Mouse (Mus musculus) thymus, postnatal 25 days (tissue): ENCODE data around the gene Dnah8.
"Not testable (repeated sequence)": the region's sequence is repeated elsewhere in the genome, so short reads cannot be mapped to it uniquely, and the experiment has no call there.

Source experiments
- DNase-seq: peaks from one replicate; pipeline ENCODE4 v3.0.0; 2022

The Dnah8 gene

GRCm38 (mm10) chr17:30609980-30610307, 14.2 kb upstream of the Dnah8 start:
- no peak for DNase-seq

- no peak for DNase-seq
Observed at GRCm38 (mm10) chr17:30610739-30611138, 13.4 kb upstream of the Dnah8 start.

GRCm38 (mm10) chr17:30611221-30612074, 12.7 kb upstream of the Dnah8 start:
- DNase-seq = peak; percentile 29

GRCm38 (mm10) chr17:30612075-30612859, 11.9 kb upstream of the Dnah8 start:
- peak; percentile 99 for DNase-seq

- no peak for DNase-seq
Observed at GRCm38 (mm10) chr17:30613350-30613749, 10.8 kb upstream of the Dnah8 start.

GRCm38 (mm10) chr17:30616203-30616602, 8.0 kb upstream of the Dnah8 start:
- no peak for DNase-seq

- no peak for DNase-seq
Observed at GRCm38 (mm10) chr17:30618136-30618891, 5.8 kb upstream of the Dnah8 start.

- DNase-seq = no peak
Observed at GRCm38 (mm10) chr17:30619153-30619552, 5.0 kb upstream of the Dnah8 start.

- DNase-seq = no peak
Observed at GRCm38 (mm10) chr17:30620548-30620947, 3.6 kb upstream of the Dnah8 start.

- DNase-seq = no peak
Observed at GRCm38 (mm10) chr17:30621450-30621849, 2.7 kb upstream of the Dnah8 start.

GRCm38 (mm10) chr17:30623200-30623599, 954 bp upstream of the Dnah8 start:
- no peak for DNase-seq

- not testable (repeated sequence) for DNase-seq
Observed at GRCm38 (mm10) chr17:30626719-30627118, 2.6 kb downstream of the Dnah8 start, which contains the start of gene Glo1. TSS of gene Glo1 (minus strand) at chr17:30626871.

- no peak for DNase-seq
Observed at GRCm38 (mm10) chr17:30635367-30635766, 11.2 kb downstream of the Dnah8 start.

- no peak for DNase-seq
Observed at GRCm38 (mm10) chr17:30637714-30638113, 13.6 kb downstream of the Dnah8 start.

GRCm38 (mm10) chr17:30638996-30639395, 14.8 kb downstream of the Dnah8 start:
- no peak for DNase-seq

GRCm38 (mm10) chr17:30640896-30641295, 16.7 kb downstream of the Dnah8 start:
- no peak for DNase-seq

GRCm38 (mm10) chr17:30648770-30649169, 24.6 kb downstream of the Dnah8 start:
- peak; percentile 16 for DNase-seq

- peak; percentile 26 for DNase-seq
Observed at GRCm38 (mm10) chr17:30653010-30653409, 28.9 kb downstream of the Dnah8 start.

GRCm38 (mm10) chr17:30657530-30658151, 33.5 kb downstream of the Dnah8 start:
- no peak for DNase-seq

GRCm38 (mm10) chr17:30658152-30658544, 34.0 kb downstream of the Dnah8 start:
- DNase-seq = peak; percentile 77

GRCm38 (mm10) chr17:30662131-30662530, 38.0 kb downstream of the Dnah8 start:
- no peak for DNase-seq

GRCm38 (mm10) chr17:30663170-30663569, 39.0 kb downstream of the Dnah8 start:
- DNase-seq = no peak

- no peak for DNase-seq
Observed at GRCm38 (mm10) chr17:30664856-30665255, 40.7 kb downstream of the Dnah8 start.
